22 mouse cellular contexts compared by ENCODE assay signal in genomic region chr3:122252466-122253253, GRCm38 (mm10). TPM values are rescaled to one million over a fixed set of nuclear protein-coding genes. Genes with fewer than 3 reads are reported as not detected.
DNase-seq lines count a peak whose midpoint lies in the region; ATAC-seq and TF ChIP-seq lines count a peak whose summit lies in the region.
"Had no signal": no experiment of that assay in that cellular context is flagged by ENCODE, and none has a peak within 500 bp of the region (broad histone marks: within the 10 kb centered on the region; RNA-seq: fewer than 3 reads in every experiment).

No protein-coding gene starts in this region.

- WGBS in kidney, adult 2 months: 43% methylated on average over 3 of the region's 3 CpGs
- WGBS in liver, embryonic 16.5 days (ENCODE audit: insufficient replicate concordance): 53% methylated on average over 3 of the region's 3 CpGs

- no peak for ATAC-seq in liver, embryonic 16.5 days (ENCODE audit: low read depth)
- ATAC-seq: lung, postnatal 0 days; midbrain, embryonic 16.5 days had no signal

- no peak overlapping the region for H3K27ac ChIP-seq in kidney, adult 2 months (ENCODE audit: insufficient read depth, low read depth, low read length)
- 0 out of 2 replicates have a peak overlapping the region, but pooled peaks have one; percentile 36 for H3K27ac ChIP-seq in liver, embryonic 16.5 days (ENCODE audit: low read length)
- H3K27ac ChIP-seq: forebrain, embryonic 12.5 days; gastrocnemius, adult 2 months; hindbrain, embryonic 14.5 days; left cerebral cortex, adult 2 months; liver, embryonic 14.5 days had no signal

- H3K36me3 ChIP-seq in kidney, adult 2 months (ENCODE audit: control insufficient read depth, insufficient read depth, low read length): no peaks in the 10 kb centered on the region
- peaks cover 29% of the 10 kb centered on the region for H3K36me3 ChIP-seq in liver, embryonic 16.5 days (ENCODE audit: control insufficient read depth, insufficient read depth)

- H3K4me3 ChIP-seq in kidney, adult 2 months (ENCODE audit: insufficient read depth, low read depth, low read length): no peak overlapping the region
- H3K4me3 ChIP-seq in liver, embryonic 16.5 days (ENCODE audit: low read depth, low read length): no peak overlapping the region
- H3K4me3 ChIP-seq: forebrain, embryonic 12.5 days; gastrocnemius, adult 2 months; left cerebral cortex, adult 2 months had no signal

- H3K4me1 ChIP-seq in kidney, adult 2 months (ENCODE audit: control insufficient read depth, insufficient read depth, low read length): peaks cover 6% of the 10 kb centered on the region; the same call in 1 of the 2 replicates
- H3K4me1 ChIP-seq in liver, embryonic 16.5 days (ENCODE audit: control insufficient read depth, low read depth, low read length): peaks cover 27% of the 10 kb centered on the region

- TF ChIP-seq CTCF in kidney, adult 2 months (conservative IDR thresholded peaks at IDR 0.05; ENCODE audit: insufficient read depth, insufficient read length, low read depth, low read length): no peak

- H3K9me3 ChIP-seq in liver, embryonic 16.5 days (replicated peaks; ENCODE audit: control insufficient read depth, low read length): no peaks in the 10 kb centered on the region
- H3K9me3 ChIP-seq: forebrain, embryonic 12.5 days had no signal

- no peak overlapping the region for H3K9ac ChIP-seq in liver, embryonic 16.5 days (ENCODE audit: low read depth, low read length)
- H3K9ac ChIP-seq: forebrain, embryonic 12.5 days; hindbrain, embryonic 14.5 days; liver, embryonic 14.5 days had no signal

- peak; percentile 54 for DNase-seq in kidney, adult 2 months
- DNase-seq in kidney, adult 18-20 months: no peak
- peak; percentile 28 for DNase-seq in adrenal gland, postnatal 10 days
- DNase-seq in adrenal gland, postnatal 36 days: peak; percentile 60 to 65
- no peak for DNase-seq in urinary bladder, postnatal 10 days (ENCODE audit: low spot score)
- DNase-seq in gastrocnemius, postnatal 4 days (ENCODE audit: low spot score in 2 of 2): no peak
- DNase-seq: cerebellum, adult 18-20 months; cerebellum, postnatal 36 days; gastrocnemius, adult 2 months; heart, postnatal 14 days; kidney, adult 11 months; layer of hippocampus, adult 9-11 months; left cerebral cortex, postnatal 4 days; thymus, postnatal 14 days had no signal

- no peak overlapping the region for H3K4me2 ChIP-seq in liver, embryonic 16.5 days (ENCODE audit: low read depth, low read length)
- H3K4me2 ChIP-seq: forebrain, embryonic 12.5 days; heart, embryonic 11.5 days; hindbrain, embryonic 14.5 days had no signal

- no peak for TF ChIP-seq POLR2A in kidney, adult 2 months (IDR thresholded peaks at IDR 0.05; ENCODE audit: low read depth, low read length)

- no peaks in the 10 kb centered on the region for H3K27me3 ChIP-seq in kidney, adult 2 months (replicated peaks; ENCODE audit: control insufficient read depth, insufficient read depth, low read length)
- no peaks in the 10 kb centered on the region for H3K27me3 ChIP-seq in liver, embryonic 16.5 days (ENCODE audit: control insufficient read depth, insufficient read depth, low read depth, low read length)
- H3K27me3 ChIP-seq: forebrain, embryonic 12.5 days had no signal

RNA-seq across cellular contexts. Expression of gene Gclm, which starts 7.3 kb away (rescaled TPM):
- polyA plus RNA-seq in kidney, adult 2 months (2012; rRNA removed): 227 and 313 TPM in 2 replicates
- total RNA-seq in adrenal gland, postnatal 10 days (2021): 100 to 1,000 TPM in 1 of 2 experiments, 10 to 100 TPM in 1; 89.2 to 102 TPM
- total RNA-seq in adrenal gland, postnatal 36 days (2021): 100 to 1,000 TPM; 111 to 119 TPM
- 385 and 388 TPM in 2 replicates for polyA plus RNA-seq in liver, embryonic 16.5 days (2015; fragmentation: Nextera tagmentation; extraction: Ambion mirVana)
- total RNA-seq in gastrocnemius, postnatal 4 days (2021): 10 to 100 TPM; 38.9 to 43.2 TPM

RNA-seq across cellular contexts. Expression of gene Dnttip2, which starts 21.5 kb away (rescaled TPM):
- 6.6 and 7.9 TPM in 2 replicates for polyA plus RNA-seq in kidney, adult 2 months (2012; rRNA removed)
- 10 to 100 TPM; 40.0 to 45.0 TPM for total RNA-seq in adrenal gland, postnatal 10 days (2021)
- 10 to 100 TPM; 39.8 to 44.5 TPM for total RNA-seq in adrenal gland, postnatal 36 days (2021)
- 26.1 and 27.5 TPM in 2 replicates for polyA plus RNA-seq in liver, embryonic 16.5 days (2015; fragmentation: Nextera tagmentation; extraction: Ambion mirVana)
- total RNA-seq in gastrocnemius, postnatal 4 days (2021): 10 to 100 TPM; 29.2 to 31.1 TPM

RNA-seq across cellular contexts. Expression of gene Bcar3, which starts 41.3 kb away (rescaled TPM):
- 41.3 and 45.1 TPM in 2 replicates for polyA plus RNA-seq in kidney, adult 2 months (2012; rRNA removed)
- 10 to 100 TPM; 42.4 to 43.9 TPM for total RNA-seq in adrenal gland, postnatal 10 days (2021)
- total RNA-seq in adrenal gland, postnatal 36 days (2021): 10 to 100 TPM; 57.8 to 66.6 TPM
- polyA plus RNA-seq in liver, embryonic 16.5 days (2015; fragmentation: Nextera tagmentation; extraction: Ambion mirVana): 6.0 and 7.2 TPM in 2 replicates
- total RNA-seq in gastrocnemius, postnatal 4 days (2021): 10 to 100 TPM; 23.9 to 29.4 TPM

Comparison
In these comparisons a context has a peak if more than half of its experiments do, and no peak if none do; other contexts are left out.
1. DNase-seq: peak in kidney, adult 2 months (single experiment), adrenal gland, postnatal 10 days (single experiment) and adrenal gland, postnatal 36 days (2 of 2); none in kidney, adult 18-20 months (single experiment), urinary bladder, postnatal 10 days (single experiment) and gastrocnemius, postnatal 4 days (0 of 2).